Mouse (Mus musculus): Measurements from ENCODE around the gene Gm21987. TPM values are rescaled to one million over a fixed set of nuclear protein-coding genes. Genes with fewer than 3 reads are reported as not detected.

Gene Gm21987
- total and polyA plus RNA-seq, 3 experiments, result not detected

DNA sequence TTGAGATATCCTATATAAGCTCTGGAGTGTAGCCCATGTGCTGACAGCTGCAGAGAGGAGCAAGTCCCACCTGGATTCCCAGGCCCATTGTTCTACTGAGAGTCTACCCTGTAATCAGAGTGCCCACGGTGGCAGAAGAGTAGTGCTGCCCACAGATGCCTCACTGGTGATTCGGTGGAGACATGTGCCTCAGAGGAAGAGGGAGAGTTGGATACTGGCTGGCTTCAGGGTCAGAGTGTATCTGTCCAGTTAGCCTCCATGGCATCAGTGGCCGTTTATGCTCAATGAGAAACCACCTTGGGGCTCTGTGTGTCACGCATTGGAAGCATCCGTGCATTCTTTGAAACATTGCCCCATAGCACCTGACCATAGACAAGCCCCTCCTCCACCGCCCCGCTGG is 16.8 kb downstream of the Gm21987 start:
- H3K9me3 ChIP-seq (replicated peaks; ENCODE audit: insufficient read depth, low read length), result no peaks in the 10 kb centered on the region
- H3K4me1 ChIP-seq (ENCODE audit: control insufficient read depth in 1 of 2, insufficient read depth in 2 of 2, low read length in 2 of 2), result peaks cover 32 to 46% of the 10 kb centered on the region in 2 experiments
- TF ChIP-seq BHLHE40 (IDR thresholded peaks at IDR 0.05; ENCODE audit: borderline replicate concordance, low read depth, low read length), result no peak
- TF ChIP-seq UBTF (IDR thresholded peaks at IDR 0.05; ENCODE audit: borderline replicate concordance, insufficient read depth, low read depth, low read length), result no peak
- no peak for TF ChIP-seq TBP (IDR thresholded peaks at IDR 0.05; ENCODE audit: low read depth, low read length)
- TF ChIP-seq RAD21 (IDR thresholded peaks at IDR 0.05; ENCODE audit: low read depth, low read length), result no peak
- TF ChIP-seq ZMIZ1 (IDR thresholded peaks at IDR 0.05; ENCODE audit: low read depth, low read length), result no peak
- TF ChIP-seq POLR2A (IDR thresholded peaks at IDR 0.05; ENCODE audit: control insufficient read depth in 1 of 2, insufficient read depth in 1 of 2, low read depth in 1 of 2, low read length in 2 of 2, poor library complexity in 1 of 2), result no peak
- no peak for TF ChIP-seq ZKSCAN1 (IDR thresholded peaks at IDR 0.05; ENCODE audit: low read depth, low read length)
- TF ChIP-seq USF2 (IDR thresholded peaks at IDR 0.05; ENCODE audit: borderline replicate concordance in 1 of 2, insufficient read depth in 1 of 2, low read depth in 1 of 2, low read length in 2 of 2), result no peak
- TF ChIP-seq MAX (IDR thresholded peaks at IDR 0.05; ENCODE audit: low read length), result no peak
- TF ChIP-seq MAZ (IDR thresholded peaks at IDR 0.05; ENCODE audit: low read depth, low read length), result no peak
- no peak for TF ChIP-seq SIN3A (IDR thresholded peaks at IDR 0.05; ENCODE audit: low read length)
- no peak for TF ChIP-seq ZC3H11A (IDR thresholded peaks at IDR 0.05; ENCODE audit: low read depth, low read length)

DNA sequence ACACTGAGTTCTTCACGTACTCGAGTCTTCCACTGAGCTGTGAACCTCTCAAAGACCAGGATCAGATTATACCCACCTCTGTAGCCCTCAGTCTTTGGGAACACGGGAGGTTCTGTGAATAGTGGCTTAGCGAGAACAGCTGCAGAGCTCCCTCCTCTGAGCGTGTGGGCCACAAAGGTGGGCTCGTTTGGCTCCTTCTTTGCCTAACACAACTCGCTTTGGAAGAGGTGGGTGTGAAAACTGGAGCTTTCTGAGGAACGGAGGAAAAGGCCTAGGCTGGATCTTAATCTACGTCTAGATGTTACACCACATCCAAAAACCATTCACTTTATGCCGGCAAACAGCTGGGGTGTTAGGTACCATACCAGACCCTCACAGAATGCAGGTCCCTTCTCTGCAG is 18.6 kb downstream of the Gm21987 start:
- no peak overlapping the region for H3K27ac ChIP-seq (ENCODE audit: control insufficient read depth, low read depth, low read length)
- H3K36me3 ChIP-seq (ENCODE audit: control insufficient read depth in 1 of 2, insufficient read depth in 2 of 2, low read length in 2 of 2), result peaks cover 0 to 42% of the 10 kb centered on the region in 2 experiments; a peak in 2 of 4 replicates
- H3K79me2 ChIP-seq (ENCODE audit: control insufficient read depth, insufficient read depth, low read length, poor library complexity), result no peaks in the 10 kb centered on the region; the same call in 1 of the 2 replicates
- H3K4me3 ChIP-seq (ENCODE audit: control insufficient read depth in 1 of 2, insufficient read depth in 1 of 2, low read depth in 2 of 2, low read length in 2 of 2), result no peak overlapping the region
- H3K4me1 ChIP-seq (ENCODE audit: control insufficient read depth in 1 of 2, insufficient read depth in 2 of 2, low read length in 2 of 2), result peaks cover 30 to 57% of the 10 kb centered on the region in 2 experiments
- no peaks in the 10 kb centered on the region for H3K9me3 ChIP-seq (replicated peaks; ENCODE audit: insufficient read depth, low read length)
- TF ChIP-seq UBTF (IDR thresholded peaks at IDR 0.05; ENCODE audit: borderline replicate concordance, insufficient read depth, low read depth, low read length), result no peak
- TF ChIP-seq TAL1 (IDR thresholded peaks at IDR 0.05; ENCODE audit: low read length), result no peak
- TF ChIP-seq MAZ (IDR thresholded peaks at IDR 0.05; ENCODE audit: low read depth, low read length), result no peak
- no peak for TF ChIP-seq POLR2AphosphoS2 (IDR thresholded peaks at IDR 0.05; ENCODE audit: low read length)
- no peak for TF ChIP-seq POLR2AphosphoS5 (IDR thresholded peaks at IDR 0.05; ENCODE audit: borderline replicate concordance, low read depth, low read length)
- no peak for TF ChIP-seq USF1 (IDR thresholded peaks at IDR 0.05; ENCODE audit: low read depth, low read length)
- no peak for TF ChIP-seq MYB (IDR thresholded peaks at IDR 0.05; ENCODE audit: low read depth, low read length)
- TF ChIP-seq MXI1 (IDR thresholded peaks at IDR 0.05; ENCODE audit: low read depth, low read length), result no peak
- no peak for TF ChIP-seq SMC3 (IDR thresholded peaks at IDR 0.05; ENCODE audit: low read depth, low read length)
- TF ChIP-seq GATA1 (IDR thresholded peaks at IDR 0.05; ENCODE audit: low read depth, low read length), result no peak
- no peak for TF ChIP-seq MYC (IDR thresholded peaks at IDR 0.05; ENCODE audit: low read depth, low read length)
- no peak for TF ChIP-seq CHD2 (IDR thresholded peaks at IDR 0.05; ENCODE audit: low read length)
- DNase-seq (ENCODE audit: low read depth, low spot score), result no peak
- no peak overlapping the region for H3K9ac ChIP-seq (ENCODE audit: control insufficient read depth, low read depth, low read length, poor library complexity, severe bottlenecking)
- H3K27me3 ChIP-seq (ENCODE audit: control insufficient read depth in 1 of 2, insufficient read depth in 2 of 2, low read length in 2 of 2), result no peaks in the 10 kb centered on the region

More for the DNA sequence above, 16.8 kb downstream of the Gm21987 start:
- no peak overlapping the region for H3K4me3 ChIP-seq (ENCODE audit: control insufficient read depth in 1 of 2, insufficient read depth in 1 of 2, low read depth in 2 of 2, low read length in 2 of 2)
- peaks cover 0 to 36% of the 10 kb centered on the region in 2 experiments; a peak in 2 of 4 replicates for H3K36me3 ChIP-seq (ENCODE audit: control insufficient read depth in 1 of 2, insufficient read depth in 2 of 2, low read length in 2 of 2)
- no peaks in the 10 kb centered on the region for H3K27me3 ChIP-seq (ENCODE audit: control insufficient read depth in 1 of 2, insufficient read depth in 2 of 2, low read length in 2 of 2)
- H3K9ac ChIP-seq (ENCODE audit: control insufficient read depth, low read depth, low read length, poor library complexity, severe bottlenecking), result peak overlapping the region; percentile 15; the same call in 1 of the 2 replicates
- H3K79me2 ChIP-seq (ENCODE audit: control insufficient read depth, insufficient read depth, low read length, poor library complexity), result no peaks in the 10 kb centered on the region
- peak overlapping the region; percentile 50 for H3K27ac ChIP-seq (ENCODE audit: control insufficient read depth, low read depth, low read length)
- DNase-seq (ENCODE audit: low read depth, low spot score), result no peak

Measured in MEL (cell line).